Mouse (Mus musculus): Measurements from ENCODE around the gene Zdhhc17.

Gene Zdhhc17

DNA sequence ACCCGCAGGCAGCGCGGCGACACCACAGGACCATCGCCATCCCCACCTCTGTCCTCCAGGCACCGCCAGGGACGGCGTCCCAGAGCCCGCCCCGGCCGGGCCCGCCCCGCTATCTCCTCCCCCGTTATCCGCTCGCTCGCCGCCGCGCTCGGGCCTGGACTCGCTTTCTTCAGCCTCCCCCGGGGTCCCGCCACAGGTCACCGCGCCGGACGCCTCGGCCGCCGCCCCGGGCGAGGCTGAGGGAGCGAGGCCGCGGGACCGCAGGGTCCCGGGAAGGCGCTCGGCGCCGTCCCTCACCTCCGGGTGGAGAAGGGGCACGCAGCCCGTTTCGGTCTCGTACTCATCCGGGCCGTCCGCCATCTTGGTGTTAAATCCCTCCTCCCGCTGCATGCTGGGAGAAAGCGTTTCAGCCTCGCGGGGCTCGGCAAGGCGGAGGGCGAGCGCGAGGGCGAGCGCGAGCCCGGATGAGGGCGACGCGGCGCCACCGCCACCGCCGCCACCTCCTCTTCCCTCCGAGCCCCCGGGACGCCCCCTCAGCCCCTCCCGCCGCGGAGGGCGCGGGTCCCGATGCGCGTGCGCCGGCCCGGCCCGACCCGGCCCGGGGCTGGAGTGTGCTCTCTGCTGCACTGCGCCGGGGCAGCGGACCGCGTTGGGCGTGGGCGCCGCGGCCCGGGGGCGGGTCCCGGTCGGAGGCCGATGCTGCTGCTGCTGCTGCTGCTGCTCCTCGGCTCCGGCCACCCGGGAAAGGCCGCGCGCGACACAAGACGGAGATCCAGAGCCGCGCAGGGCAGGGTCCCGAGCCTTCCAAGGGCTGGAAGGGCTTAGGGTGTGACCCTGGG is at the start of gene Zdhhc17:
TSS of gene Zdhhc17 (minus strand) at position 500 of the 839 bp plus-strand sequence.
- no peak for DNase-seq (ENCODE audit: extremely low read depth, low read depth)

DNA sequence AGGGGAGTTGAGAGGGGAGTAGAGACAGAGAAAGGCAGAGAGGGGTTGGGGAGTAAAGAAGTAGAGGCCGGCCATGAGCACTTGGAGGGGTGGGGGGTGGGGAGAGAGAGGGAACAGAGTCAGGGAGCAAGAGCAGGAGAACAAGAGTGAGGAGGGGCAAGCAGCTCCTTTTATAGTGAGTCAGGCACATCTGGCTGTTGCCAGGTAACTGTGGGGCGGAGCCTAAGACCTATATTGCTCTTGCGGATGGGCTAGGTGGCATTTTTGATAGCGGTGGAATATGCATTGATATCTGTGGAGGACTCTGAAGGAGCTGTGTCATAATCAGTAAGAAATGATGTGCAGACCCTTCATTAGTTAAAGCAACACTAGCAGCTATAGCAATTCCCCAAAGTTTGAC is 45.8 kb upstream of the Zdhhc17 start:
- no peak for DNase-seq (ENCODE audit: extremely low read depth, low read depth)

DNA sequence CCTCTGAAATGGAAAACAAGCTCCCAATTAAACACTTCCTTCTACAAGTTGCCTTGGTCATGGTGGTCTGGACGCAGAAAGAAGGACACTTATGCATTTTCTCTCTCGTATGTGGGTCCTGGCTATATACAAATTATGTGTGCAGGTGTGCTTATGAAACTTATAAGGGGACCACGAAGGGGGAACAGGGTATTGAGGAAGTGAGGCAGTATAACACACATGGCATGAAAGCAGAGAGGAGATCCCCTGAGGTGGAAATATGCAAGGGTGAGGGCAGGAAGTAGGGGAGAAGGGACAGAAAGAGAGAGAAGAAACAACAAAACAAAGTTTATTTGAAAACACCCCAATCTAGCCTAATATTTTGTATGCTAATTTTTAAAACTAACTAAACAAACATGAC is 41.7 kb upstream of the Zdhhc17 start:
- DNase-seq (ENCODE audit: extremely low read depth, low read depth): no peak

DNA sequence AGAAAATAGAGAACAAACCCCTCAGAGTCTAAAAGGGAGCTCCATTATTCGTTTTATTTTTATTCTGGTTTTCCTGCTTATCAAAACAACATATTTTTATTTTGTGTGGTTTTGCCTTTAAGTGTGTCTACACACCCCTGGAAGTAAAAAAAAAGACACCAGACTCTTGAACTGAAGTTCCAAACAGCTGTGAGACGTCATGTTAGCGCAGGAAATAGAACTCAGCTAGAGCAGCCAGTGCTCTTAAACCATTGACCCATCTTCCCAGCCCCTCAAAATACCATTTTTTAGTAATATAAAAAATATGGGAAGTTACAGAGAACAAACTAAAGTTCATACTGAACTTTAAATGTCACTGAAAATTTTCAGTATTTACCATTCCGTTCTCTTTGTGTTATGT is 40.6 kb upstream of the Zdhhc17 start:
- no peak for DNase-seq (ENCODE audit: extremely low read depth, low read depth)

DNA sequence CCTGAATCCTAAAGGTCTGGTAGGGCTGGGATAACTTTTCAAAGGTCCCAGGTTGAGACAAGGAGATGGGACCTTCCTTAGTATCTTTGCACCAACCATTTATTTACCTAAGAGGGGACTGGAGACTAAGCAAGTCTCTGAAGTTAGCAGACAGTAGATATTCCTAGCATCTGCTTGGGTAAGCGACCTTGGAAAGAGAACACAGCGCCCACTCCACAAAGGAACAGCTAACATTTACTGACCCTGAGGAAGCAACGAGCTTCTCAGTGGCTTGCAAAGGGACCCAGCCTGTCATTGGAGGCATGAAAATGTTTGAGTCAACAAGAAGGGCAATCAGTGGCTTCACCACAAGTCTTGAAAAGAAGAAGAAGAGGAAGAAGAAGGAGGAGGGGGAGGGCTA is 40.1 kb upstream of the Zdhhc17 start:
- DNase-seq (ENCODE audit: extremely low read depth, low read depth): no peak

DNA sequence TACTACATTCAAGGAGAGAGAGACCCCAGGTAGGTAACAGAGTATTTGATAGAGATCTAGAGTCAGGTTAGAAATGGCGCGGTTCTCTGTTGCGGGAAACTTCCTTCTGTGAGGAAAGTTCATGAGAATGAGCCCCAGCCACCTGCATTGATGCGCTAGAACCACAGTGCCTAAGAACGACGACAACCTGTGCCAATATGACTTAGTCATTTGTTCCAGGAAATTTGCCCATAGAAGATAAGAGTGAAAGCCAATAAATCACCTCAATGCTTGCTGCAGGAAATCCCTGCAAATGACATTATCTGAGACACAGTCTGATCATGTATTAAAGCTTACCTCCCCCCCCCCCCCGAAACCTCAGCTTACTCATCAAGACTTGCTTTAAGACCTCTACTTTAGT is 38.0 kb upstream of the Zdhhc17 start:
- DNase-seq (ENCODE audit: extremely low read depth, low read depth): no peak

DNA sequence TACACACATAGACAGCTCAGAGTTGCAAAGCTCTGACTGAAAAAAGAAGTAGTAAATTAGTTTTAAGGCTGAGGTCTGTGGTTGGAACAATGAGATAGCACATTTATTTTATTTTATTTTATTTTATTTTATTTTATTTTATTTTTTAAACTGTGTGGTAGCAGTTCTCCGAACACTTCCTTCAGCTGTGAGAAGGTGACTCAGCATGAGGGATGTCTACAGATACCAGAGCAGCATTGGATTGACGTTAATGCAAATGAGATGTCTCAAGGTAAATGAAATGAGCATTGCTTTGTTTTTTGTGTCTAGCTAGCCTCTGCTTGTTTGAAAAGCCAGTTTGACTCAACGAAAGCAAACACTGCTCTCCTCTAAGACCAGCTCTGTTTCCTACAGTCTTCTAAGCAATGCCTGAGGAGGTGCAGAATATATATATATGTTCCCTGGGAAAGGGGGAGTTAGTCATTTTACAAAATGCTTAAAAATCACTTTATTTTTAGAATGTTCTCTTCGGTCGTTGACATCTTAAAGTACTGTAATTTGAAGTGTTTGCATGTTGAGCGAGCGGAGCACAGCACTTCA is 30.2 kb upstream of the Zdhhc17 start:
- DNase-seq (ENCODE audit: extremely low read depth, low read depth): no peak

DNA sequence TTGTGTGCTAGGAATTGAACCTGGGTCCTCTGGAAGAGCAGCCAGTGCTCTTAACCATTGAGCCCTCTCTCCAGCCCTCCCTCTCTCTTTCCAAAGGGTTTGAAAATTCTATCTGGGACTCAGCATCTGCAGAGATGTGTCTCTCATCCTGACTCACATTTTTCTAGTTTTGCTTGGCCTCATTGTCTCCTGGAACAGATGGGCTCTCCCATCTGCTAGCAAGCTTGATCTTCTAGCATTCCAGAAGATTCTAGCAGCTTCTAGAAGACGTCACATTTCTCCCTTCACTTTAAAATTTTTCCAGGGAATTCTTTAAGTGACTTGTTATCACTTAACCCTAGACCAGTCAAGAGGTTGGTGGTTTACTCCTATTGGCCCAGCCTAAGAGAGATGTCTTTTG is 26.9 kb upstream of the Zdhhc17 start:
- DNase-seq (ENCODE audit: extremely low read depth, low read depth): no peak

DNA sequence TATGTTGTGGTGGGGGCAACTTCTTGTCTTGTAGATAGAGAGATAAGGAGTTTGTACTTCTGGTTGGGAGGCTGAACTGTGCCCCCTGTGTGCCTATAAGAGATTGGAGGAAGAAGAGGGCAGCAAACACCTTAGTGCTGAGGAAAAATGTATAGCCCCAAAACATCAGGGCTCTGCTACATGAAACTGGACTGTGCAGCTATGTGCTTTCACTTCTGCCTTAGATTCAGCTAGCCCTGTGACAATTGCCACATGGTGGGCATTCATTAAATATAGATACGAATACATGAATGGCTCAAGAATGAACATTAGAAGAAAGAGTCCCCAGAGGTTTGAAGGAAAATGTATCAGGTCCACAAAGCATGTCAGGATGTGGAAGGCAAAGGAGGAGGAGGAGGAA is 25.2 kb upstream of the Zdhhc17 start:
- no peak for DNase-seq (ENCODE audit: extremely low read depth, low read depth)

DNA sequence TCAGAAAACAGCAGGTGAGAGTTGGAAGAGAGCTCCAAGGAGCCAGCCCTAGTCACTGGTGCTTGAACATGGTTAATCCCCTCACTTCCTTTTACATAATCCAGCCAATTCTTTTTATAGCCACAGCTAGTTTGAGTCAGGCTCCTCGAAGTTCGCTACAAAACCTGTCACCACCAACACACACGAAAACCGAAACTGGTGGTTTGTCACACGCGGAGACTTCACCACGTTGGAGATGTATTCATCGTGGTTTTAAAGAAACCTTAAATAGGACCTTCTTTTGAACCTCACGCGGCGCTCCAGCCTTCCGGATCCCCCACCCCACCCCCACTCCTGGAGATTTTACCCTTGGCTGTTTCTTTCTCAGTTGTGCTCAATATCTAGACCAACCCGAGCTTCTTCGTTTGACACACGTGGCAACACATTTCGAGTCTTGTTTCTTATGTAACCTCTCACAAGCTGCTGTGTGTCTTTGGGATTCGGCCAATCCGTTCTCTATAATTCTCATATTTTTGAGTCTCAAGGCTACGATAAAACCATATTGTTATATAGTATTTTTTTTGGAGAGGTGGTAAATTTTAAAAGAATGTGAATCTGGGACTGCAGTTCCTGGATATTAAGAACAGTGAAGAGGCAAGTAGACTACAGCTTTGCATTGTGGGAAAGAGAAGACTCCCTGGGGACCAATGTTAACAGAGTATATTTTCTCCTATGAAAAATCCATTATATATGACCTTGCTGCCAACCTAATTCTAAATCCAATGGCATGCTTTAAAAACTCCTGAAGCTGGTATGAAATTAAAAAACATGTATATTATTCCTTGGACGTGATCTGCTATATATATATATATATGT is 21.8 kb upstream of the Zdhhc17 start:
- no peak for DNase-seq (ENCODE audit: extremely low read depth, low read depth)

DNA sequence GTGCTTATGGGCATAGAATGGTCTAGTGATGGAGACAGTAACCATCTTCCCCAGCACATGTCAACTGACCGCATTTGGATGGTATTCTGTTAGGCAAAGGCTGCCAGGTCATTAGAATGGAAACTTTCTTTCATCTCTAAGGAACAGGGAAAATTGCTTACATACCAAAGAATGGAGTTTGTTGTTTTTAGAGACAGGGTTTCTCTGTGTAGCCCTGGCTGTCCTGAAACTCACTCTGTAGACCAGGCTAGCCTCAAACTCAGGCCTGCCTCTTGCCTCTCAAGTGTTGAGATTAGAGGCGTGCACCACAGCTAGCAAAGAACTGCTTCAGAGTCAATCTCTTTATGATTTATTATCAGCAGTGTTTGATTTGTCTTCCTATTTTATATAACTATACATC is 20.9 kb upstream of the Zdhhc17 start:
- no peak for DNase-seq (ENCODE audit: extremely low read depth, low read depth)

DNA sequence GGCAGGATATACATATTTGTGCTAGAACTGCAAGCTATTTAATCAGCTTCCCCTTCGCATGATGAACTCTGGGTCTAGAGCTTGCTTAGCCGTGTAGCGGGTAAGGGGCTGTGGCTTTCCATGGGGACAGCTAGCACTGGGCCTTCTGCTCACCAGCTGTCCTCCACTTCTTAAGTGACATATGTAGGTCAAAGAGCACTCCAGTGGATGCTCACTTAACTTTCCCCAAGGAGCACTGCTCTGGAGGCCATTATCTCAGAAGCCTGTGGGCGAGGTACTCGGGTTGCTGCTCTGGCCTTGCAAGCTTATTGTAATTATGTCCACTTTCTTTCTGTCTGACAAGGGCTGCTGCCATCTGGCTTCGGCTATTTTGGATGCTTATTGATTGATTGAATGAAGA is 16.2 kb upstream of the Zdhhc17 start:
- DNase-seq (ENCODE audit: extremely low read depth, low read depth): no peak

DNA sequence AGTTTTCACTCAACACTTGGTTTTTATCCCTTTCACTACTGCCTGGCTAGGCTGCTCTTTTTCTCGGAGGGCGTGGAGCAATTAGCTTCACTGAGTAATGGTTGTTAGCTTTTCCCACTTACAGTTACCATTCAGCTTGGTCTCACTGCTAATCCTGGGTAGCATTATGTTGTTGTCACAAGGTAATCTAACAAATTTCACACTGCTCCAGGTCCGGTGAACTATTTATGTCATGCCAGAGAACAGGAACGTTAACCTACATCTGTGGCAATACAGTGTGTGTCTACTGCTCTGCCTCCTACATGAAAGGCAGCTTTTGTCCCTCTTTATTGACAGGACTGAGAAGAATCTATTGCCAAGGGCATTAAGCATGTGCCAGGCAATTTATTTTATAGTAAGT is 14.8 kb upstream of the Zdhhc17 start:
- DNase-seq (ENCODE audit: extremely low read depth, low read depth): no peak

DNA sequence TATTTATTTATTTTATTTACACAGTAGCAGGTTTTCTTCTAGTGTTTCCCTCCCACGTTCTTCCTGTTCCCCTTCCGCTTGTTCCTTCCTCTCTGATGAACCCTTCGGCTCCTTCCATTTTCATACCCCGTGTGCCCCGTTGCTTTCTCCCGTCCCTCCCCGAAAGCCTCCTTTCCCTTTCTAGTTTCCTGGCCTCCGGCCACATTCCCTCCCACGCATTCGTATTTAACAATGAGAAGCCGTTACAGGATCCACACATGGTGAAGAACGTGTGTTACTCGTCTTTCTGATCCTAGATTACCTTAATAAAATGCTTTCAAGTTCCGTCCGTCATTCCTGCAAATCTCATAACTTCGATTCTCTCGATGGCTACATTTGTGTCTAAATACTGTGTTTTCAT is 4.5 kb upstream of the Zdhhc17 start:
- no peak for DNase-seq (ENCODE audit: extremely low read depth, low read depth)

DNA sequence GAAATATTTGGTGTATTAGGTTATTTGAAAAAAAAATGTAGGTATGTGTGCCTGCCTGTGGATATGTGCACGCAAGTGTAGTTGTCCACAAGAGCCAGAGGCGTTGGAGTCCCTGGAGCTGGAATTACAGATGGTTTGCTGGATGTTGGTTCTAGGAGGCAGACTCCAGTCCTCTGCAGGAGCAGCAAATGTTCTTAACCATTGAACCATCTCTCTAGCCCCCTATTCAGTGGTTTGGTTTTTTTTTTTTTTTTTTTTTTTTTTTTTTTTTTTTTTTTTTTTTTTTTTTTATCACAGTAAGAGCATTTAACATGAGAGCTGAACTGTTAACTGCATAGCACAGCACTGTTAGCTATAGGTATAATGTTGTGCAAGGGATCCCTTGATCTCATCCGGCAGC is 3.3 kb upstream of the Zdhhc17 start:
- no peak for DNase-seq (ENCODE audit: extremely low read depth, low read depth)

DNA sequence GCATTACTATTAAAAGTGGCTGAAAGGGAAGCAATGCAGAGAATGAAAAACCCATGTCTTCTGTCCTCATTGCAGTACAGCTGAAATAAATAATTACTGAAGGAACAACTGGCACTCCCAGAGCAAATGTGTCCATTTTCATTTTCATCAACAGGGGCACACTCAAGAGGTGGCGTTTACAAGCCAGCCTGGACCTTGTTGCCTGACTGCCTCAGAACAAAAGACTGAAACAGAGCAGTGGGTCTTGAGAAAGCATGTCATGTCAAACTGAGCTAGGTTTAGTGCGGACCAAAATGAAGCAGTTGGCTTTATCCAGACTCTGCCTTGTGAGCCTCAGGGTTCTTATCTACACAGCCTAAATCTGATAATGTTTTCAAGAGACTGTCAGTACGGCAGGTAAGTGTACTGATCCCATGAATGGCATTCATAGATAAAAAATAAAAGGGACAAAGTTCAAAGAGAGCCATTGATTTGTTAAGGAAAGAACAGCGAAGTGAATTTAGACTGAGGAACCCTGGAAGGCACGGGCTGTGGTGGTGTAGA is 2.6 kb upstream of the Zdhhc17 start:
- no peak for DNase-seq (ENCODE audit: extremely low read depth, low read depth)

DNA sequence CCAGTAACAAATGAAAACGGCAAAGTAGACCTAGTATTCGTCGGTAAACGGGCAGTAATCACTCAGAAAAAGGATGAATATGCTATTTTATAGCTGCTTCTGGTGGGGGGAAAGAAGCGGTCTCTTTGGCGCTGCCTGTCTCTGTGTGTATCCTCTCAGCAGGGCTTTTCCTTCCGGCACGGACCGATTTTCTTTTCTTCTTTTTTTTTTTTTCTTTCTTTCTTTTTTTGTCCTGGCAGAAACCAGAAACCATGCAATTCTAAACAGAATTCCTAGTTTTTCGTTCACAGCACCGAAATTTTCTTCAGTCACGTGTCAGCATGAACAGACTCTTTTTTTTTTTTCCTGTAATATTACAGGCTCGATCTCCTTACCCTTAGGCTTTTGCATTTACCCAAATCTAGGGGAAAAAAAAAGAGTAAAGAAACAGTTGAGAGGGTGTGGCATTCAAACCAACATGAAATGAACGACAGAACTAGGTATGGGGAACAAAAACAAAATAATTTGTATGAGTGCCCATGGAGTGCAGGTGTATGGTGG is 1.4 kb upstream of the Zdhhc17 start:
- no peak for DNase-seq (ENCODE audit: extremely low read depth, low read depth)

DNA sequence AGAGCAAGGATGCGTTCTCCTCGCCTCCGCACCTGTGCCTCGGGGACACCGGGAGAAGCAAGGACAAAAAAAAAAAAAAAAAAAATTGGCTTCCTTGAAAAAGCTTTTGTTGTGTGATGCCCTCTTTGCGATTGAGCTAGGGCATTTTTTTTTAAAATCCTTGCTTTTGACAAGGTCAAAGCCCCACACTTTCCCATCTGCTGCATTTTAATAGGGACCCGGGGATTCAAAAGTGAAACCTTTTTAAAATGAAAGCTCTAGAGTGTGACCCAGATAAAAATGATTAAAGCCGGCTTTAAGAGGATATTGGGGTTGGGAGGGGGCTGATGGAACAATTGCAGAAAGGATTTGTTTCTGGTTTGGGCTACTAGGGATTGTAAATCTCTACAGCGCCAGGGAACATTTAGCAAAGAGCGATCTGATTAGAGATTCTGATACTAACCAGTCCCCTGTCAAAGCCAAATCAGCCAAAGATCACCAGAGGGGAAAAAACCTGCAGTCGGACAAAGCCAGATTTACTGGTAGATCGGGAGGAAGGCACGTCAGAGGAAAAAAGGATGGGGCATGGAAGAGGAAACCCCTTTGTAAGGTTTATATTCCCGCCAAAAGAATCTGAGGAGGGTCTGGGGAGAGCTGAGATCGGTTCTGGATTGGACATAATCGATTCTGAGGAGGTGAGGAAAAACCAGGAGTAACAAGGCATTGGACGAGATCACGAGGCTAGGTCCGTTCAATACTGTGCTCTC is 713 bp upstream of the Zdhhc17 start:
- no peak for DNase-seq (ENCODE audit: extremely low read depth, low read depth)

DNA sequence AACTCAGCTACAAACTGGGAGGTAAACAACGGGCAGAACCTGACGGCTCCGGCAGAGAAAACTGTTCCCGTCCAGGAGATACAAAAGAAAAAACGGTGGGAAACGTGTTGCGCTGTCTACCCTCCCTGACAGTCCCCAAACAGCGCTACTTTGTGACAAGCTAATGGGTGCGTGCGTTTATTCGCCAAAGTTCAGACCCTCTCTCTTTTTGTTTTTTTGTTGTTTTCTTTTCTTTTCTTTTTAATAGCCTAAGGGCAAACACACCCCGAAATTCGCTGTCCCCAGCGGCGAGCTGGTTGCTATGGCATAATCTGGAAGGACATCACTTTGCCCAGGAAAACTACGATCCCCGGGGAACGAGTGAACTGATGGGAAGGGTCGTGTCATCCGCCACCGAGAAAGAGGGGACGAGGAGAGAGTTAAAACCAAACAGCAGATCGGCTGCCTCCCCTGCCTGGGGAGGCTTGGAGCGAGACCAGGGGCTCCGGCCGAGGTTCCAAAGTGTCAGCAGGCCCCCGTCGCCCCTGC is 763 bp downstream of the Zdhhc17 start:
- no peak for DNase-seq (ENCODE audit: extremely low read depth, low read depth)

DNA sequence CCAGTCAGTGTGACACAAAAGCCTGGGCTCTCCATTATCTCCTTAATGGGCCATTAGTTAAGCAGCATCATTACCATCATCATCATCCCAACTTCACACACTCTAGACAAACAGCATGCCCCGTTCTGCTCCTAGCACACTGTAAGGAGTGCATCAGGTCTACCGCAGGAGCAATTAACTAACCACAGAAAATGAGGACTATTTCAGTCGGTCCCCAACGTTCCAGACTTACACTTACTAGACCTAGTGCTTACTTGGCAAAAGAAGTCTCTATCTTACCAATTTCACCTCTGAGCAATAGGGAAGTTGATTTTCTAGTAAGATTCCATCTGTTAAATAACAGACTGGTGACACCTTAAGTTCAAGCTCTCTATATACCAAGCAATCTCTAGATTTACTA is 2.3 kb downstream of the Zdhhc17 start:
- no peak for DNase-seq (ENCODE audit: extremely low read depth, low read depth)

Data from MEL-GATA-1-ER (cell line).